Mouse (Mus musculus) bone marrow macrophage, adult 2 months (primary cell): ENCODE results near the gene Ano4.
A peak's percentile ranks its signal among the peaks of the same experiment; 100 is the strongest.

ENCODE experiments used
- CTCF ChIP-seq: IDR thresholded peaks from 2 replicates; pipeline ENCODE4 v1.5.1; 2012; ENCODE audit warnings: low read depth, mild to moderate bottlenecking, low read length, moderate library complexity
- POLR2A ChIP-seq: IDR thresholded peaks from 2 replicates; pipeline ENCODE4 v1.6.1; 2012; ENCODE audit warnings: mild to moderate bottlenecking, low read depth, low read length, borderline replicate concordance

DNA sequence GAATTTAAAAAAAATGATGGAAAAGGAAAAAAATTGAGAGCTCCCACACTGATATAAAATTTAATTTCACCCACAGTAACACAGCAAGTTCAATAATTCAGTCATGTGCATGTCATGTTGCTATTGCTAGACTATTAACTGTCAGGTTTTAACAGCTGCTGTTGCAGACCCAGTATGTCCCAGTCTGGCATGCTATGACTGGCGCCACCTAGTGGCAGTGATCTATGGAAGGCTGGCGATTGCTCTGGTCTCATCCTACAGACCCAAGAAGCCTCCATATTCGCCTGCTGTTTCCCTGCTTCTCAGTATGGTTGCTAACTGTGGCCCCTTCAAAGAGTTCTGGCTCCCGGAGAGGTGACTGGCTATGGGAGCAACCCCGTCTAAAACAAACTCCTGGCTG, 38.9 kb upstream of the Ano4 start:
- no peak for TF ChIP-seq POLR2A
- TF ChIP-seq CTCF, result peak; percentile 87
